Mouse (Mus musculus): ENCODE data around the gene Art5.

DNA sequence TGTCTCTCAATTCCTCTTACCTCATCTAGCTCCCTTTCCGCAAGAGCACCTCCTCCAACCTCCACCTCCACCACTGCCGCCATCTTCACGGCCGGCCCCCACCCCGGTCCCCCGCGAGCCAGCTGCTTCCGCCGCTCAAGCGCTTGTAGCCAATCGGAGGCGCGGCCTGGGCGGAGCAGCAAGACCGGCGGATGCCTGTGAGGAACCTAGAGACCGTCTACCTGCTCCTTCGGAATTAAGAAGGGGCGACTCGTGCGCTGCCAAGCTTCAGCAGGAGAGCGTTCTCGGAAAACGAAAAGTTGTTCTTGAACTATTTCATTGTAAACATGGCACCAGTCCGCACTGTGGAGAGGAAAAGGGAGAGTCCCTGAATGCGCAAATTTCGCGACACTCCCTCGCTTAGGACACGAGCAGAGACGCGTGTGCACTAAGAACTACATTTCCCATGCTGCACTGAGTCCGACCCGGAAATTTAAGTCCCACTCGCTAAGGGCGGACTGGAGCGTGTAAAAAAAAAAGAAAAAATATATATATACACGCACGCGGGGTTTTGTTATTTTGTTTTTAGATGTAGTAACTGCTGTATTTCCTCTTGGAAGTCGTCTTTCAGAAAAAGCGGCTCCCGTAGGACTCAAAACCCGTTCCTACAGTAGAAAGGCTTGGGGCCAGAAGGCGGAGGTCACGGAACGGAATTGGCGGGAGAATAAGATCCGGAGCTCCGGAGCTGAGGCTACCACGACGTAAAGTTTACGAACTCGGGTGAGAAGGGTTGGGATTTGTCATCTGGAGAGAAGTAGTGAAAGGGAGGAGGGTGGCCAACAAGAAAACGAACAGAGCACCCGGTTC is 44.0 kb downstream of the Art5 start, which contains the start of the genes Rnf121, Xndc1 and Xntrpc:
- TF ChIP-seq POLR2A (IDR thresholded peaks at IDR 0.05; ENCODE audit: low read depth, low read length) (no peak), CTCF (conservative IDR thresholded peaks at IDR 0.05; ENCODE audit: insufficient read depth, insufficient read length, low read depth, low read length) (no peak)

Data from kidney, adult 2 months (tissue).